Mouse (Mus musculus) hematopoietic stem cell, adult 5-6 weeks (primary cell): Measurements from ENCODE around the gene 4930402F06Rik. TPM values are rescaled to one million over a fixed set of nuclear protein-coding genes. Genes with fewer than 3 reads are reported as not detected.
A peak's percentile ranks its signal among the peaks of the same experiment; 100 is the strongest.

Source experiments
- ATAC-seq, 2 experiments: fragments of 125-278 bp in 1 of 2; replicated peaks in 1 of 2; 2 replicates each; pipeline ENCODE4 v1.8.0; 2016 to 2017; ENCODE audit warnings: inconsistent platforms in 2 of 2, mild to moderate bottlenecking in 2 of 2, moderate number of reproducible peaks in 2 of 2, low read depth in 1 of 2, moderate TSS enrichment in 1 of 2; ENCODE audit not compliant: low FRiP score in 2 of 2, poor library complexity in 2 of 2, severe bottlenecking in 2 of 2, insufficient read depth in 1 of 2, low TSS enrichment in 1 of 2
- total RNA-seq: library from RNA; stranded (forward); fragments of 172-1452, 232-1000 nt; gene quantifications from 2 replicates; pipeline ENCODE4 v1.2.3, GENCODE M21; 2017

Gene 4930402F06Rik
- total RNA-seq, 1 experiment from 2014 or later, result not detected

GRCm38 (mm10) chr2:35422384-35422783 lies 25.4 kb upstream of the 4930402F06Rik start:
- ATAC-seq, result peak; percentile 33 to 51; a peak in 3 of 4 replicates

DNA sequence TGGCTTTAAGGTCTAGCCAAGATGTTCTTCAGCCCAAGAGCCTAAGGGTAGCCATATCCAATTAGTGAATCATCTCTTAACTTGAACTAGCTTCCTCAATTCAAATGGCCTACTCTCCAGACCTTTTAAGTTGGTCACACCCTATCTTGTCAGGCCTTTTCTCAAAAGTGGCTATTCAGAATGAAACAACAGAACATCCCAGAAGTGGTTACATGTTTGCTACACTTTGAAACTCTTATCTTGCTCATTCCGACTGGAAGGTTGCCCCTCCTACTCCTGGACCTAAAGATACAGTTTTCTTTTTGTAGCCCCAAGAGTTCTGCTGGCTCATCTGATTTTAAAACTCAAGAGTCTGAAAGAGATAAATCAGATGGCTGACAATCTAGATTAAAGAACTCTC lies 23.7 kb upstream of the 4930402F06Rik start:
- no peak for ATAC-seq

DNA sequence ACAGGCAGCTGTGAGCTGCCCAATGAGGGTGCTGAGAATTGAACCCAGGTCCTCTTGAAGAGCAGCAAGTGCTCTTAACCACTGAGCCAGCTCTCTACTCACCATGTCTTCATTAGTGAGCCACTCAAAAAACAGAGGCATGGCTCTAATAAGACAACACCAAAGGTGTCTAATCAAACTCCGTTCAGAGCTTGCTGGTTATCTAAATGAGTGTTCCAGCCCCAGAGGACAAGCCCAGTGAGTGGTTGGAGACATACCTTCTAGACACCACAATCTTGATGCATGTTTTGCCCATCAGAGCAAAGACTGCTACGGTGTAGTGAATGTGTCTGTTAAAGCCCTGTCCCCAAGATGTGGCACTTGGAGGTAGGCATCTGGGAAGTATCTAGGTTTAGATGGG lies 22.7 kb upstream of the 4930402F06Rik start:
- no peak for ATAC-seq

- ATAC-seq, result no peak
Measured at GRCm38 (mm10) chr2:35419243-35419642, 22.3 kb upstream of the 4930402F06Rik start.

DNA sequence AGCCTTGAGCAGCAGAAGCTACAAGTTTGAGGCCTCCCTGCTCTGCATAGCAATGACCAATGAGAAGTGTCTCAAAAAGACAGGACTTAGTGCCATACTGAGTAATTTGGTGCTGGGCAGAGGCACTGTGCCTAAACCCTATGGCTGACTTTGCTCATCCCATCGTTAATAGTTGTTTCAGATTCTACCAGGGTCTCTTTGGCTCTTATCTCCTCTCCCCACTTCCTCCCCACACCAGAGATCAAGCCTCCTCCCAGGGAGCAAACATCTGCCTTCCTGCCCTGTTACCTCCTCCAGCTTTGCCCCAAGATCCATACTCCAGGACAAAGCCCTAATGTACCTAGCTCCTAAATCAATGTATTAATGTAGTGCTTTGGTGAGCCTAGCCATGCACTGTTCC lies 20.3 kb upstream of the 4930402F06Rik start:
- ATAC-seq, result no peak

- peak in 1 of 2 experiments; percentile 44; a peak in 1 of 4 replicates for ATAC-seq
Measured at GRCm38 (mm10) chr2:35416473-35416872, 19.5 kb upstream of the 4930402F06Rik start.

- no peak for ATAC-seq
Measured at GRCm38 (mm10) chr2:35412810-35413209, 15.8 kb upstream of the 4930402F06Rik start.

- ATAC-seq, result no peak
Measured at GRCm38 (mm10) chr2:35412246-35412645, 15.3 kb upstream of the 4930402F06Rik start.

- ATAC-seq, result no peak
Measured at GRCm38 (mm10) chr2:35411640-35412190, 14.7 kb upstream of the 4930402F06Rik start.

GRCm38 (mm10) chr2:35409466-35409865 lies 12.5 kb upstream of the 4930402F06Rik start:
- no peak for ATAC-seq

- no peak for ATAC-seq
Measured at GRCm38 (mm10) chr2:35408409-35409110, 11.6 kb upstream of the 4930402F06Rik start.

DNA sequence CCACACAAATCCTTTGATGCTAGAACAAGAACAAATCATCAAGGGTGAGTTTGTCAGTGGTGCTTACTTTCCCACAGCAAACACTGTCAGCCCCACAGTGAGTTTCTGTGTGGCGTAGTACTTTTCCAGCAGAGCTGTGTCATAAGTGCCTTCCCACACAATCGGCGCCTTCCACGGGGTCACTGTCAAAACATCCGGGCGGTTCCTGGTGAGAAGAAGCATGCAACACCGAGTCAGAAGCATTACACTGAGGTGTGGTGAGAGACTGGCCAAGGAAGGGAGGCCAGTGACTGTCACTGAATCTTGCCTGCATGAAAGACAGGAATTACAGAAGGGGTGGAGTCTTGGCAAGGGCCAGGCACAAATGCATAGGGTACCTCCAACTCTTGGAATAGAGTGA lies 10.9 kb upstream of the 4930402F06Rik start:
- ATAC-seq, result no peak

DNA sequence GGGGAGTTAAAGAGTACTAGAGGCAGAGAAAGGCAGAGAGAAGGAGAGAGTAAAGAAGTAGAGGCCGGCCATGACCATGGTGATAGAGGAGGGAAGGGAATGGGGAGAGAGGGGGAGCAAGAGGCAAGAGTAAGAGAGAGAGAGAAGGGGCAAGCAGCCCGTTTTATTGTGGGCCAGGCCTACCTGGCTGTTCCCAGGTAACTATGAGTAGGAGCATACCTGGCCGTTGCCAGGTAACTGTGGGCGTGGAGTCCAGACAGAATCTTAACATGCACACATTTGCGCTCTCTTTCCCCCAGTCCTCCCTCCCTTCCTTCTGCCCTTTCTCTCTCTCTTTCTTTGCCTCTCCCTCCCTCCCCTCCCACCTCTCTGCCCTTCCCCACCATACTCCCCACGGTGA lies 10.3 kb upstream of the 4930402F06Rik start:
- ATAC-seq, result no peak

DNA sequence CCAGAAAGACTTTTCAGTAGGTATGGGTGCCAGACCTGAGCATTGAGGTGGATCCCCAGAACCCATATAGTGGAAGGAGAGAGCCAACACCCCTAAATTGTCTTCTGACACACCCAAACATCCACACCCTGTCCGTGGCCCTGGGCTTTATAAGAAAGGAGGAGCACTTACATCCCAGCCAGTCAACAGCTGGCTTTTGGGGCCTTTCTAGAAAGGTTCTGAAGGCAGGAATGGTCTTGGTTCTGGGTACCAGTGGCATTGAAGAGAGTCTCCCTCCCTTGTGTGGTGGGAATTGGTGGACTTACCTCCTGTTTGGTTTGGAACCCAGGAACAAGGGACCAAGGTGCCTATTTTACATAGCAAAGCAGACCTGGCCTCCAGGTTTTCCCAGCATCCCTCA lies 9.6 kb upstream of the 4930402F06Rik start:
- ATAC-seq, result no peak

- no peak for ATAC-seq
Measured at GRCm38 (mm10) chr2:35402391-35402790, 5.4 kb upstream of the 4930402F06Rik start.

DNA sequence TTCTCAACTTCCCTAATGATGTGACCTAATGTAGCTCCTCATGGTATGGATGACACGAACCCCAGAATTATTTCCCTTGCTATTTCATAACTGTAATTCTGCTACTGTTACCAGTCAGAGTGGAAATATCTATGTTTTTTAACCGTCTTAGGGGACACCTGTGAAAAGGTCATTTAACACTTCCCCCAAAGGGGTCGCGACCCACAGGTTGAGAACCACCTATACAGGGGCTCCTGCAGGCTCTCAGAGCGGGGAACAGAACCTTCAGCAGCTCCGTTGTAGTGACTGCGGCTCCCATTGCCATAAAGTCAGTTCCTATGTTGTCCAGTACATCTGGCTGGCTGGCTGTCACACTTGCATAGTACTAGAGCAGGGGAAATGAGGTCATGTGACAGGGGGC lies 3.8 kb upstream of the 4930402F06Rik start:
- ATAC-seq, result no peak

- ATAC-seq, result no peak
Measured at GRCm38 (mm10) chr2:35398184-35398828, 1.3 kb upstream of the 4930402F06Rik start.

DNA sequence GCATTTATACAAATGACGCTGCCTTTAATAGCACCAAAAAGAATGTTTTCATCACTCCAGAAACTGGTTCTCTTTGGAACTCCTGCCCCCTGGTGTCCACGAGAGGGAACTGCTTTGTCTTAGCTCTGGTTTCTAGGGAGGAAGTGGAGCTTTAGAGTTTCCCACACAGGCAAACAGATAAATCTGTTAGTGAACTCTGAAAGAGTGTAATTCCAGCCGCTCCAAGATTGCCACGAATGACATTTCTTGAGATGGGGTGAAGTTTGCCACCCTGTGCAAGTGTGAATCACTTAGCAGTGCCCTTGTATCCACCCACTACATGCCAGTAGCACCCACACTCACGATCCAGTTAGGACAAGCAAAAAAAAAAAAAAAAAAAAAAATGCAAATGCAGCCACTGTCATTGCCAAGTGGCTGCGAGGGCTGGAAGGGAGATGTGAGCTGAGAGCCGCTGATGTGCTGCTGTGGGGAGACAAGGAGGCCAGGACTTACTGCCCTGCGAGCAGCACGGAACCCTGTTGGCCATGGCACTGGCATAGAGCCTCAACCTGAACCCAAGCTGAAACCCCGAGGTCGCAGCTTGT lies 707 bp upstream of the 4930402F06Rik start:
- ATAC-seq, result peak; percentile 84 to 90
